Mouse (Mus musculus) T-helper 1 cell (primary cell): ENCODE measurements around the gene Olfr97.
"Not testable (repeated sequence)": the region's sequence is repeated elsewhere in the genome, so short reads cannot be mapped to it uniquely, and the experiment has no call there.

Source experiments
- in situ Hi-C: fragments of 300-600 bp; cut with MboI, MseI; formaldehyde crosslinking; loops from one replicate; pipeline ENCODE4 v1.15.1; 2025; ENCODE audit warnings: high pct_unique_total_duplicates

The Olfr97 gene

DNA sequence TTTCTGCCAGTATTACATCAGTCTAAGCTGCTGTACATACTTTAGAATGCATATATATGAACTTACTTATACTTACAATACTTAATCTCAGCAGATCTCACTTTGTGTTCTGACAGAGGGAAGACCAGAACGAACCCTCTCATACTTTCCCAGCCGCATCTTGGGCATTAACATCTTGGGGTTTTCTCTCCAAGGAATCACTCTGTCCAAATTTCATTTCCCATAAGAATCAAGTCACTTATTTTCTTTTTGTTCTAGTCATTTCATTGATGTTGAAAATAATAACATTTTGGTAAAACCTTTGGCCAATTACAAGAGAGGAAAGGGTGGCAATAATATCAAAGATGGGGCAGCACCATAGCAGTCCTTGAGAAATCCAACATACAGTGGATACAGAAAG lies at the start of gene Olfr97:
Gene Olfr97, minus strand, starts transcription at position 101 of the 400 bp plus-strand sequence.
- in situ Hi-C loops, result not testable (repeated sequence)

DNA sequence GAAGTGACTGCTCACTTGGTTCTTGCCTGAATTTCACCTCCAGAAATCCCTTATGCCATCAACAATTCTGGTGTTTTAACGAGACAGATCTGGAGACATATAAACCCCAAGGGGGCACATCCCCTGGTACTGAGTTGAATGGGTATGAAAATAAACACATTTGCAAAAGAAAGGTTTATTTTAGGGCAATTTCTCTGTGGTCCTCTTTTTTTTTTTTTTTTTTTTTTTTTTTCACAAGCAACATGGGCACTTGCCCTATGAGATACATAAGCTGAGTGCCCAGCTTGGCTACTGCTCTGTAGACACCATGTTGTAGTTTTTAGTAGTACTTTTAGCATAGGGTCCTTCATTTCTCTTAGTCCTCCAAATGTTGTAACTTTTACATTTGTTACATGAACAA lies 46.2 kb upstream of the Olfr97 start, which contains the start of gene Olfr99:
Gene Olfr99, minus strand, starts transcription at position 101 of the 400 bp plus-strand sequence.
- in situ Hi-C loops, result no loop called here

DNA sequence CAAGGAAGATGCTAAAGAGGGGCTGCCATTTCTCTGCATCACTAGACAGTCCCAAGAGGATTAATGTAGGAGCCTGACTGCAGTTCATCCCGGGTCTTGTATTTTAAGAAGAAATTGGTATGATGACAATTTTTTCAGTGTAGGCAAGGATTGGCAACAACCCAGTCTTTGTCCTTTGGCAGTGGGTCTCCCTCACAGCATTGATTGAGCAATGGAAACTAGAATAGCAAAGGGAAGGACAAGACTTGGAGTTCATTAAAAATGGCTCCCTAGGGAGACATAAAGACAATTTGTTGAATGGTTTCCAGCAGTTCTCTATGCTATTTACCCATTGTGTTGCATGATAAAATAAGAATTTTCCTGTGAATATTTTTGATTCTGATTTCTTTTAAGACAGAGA lies 43.2 kb upstream of the Olfr97 start:
- in situ Hi-C loops, result no loop called here

DNA sequence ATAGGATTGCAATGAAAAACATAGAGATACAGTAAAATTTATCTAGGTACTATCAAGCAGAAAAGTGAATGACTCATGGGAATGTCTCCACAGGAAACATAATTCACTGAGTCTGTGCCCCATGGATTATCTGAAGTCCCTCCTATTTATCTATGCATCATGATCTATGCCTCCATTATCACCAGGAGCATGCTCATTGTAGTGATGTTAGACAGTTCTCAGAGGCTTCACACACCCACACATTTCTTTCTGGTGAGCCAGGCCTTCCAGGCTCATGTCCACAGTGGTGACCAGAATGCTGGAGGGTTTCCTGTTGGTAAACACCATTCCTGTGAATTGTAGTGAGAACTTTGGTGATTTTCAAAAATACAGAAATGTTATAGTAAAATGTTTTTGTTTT lies 39.4 kb upstream of the Olfr97 start:
- in situ Hi-C loops, result loop anchor here (10.0 kb wide), 1 partner anchor 332 kb away; the partner anchor contains the start of gene Rnf39

DNA sequence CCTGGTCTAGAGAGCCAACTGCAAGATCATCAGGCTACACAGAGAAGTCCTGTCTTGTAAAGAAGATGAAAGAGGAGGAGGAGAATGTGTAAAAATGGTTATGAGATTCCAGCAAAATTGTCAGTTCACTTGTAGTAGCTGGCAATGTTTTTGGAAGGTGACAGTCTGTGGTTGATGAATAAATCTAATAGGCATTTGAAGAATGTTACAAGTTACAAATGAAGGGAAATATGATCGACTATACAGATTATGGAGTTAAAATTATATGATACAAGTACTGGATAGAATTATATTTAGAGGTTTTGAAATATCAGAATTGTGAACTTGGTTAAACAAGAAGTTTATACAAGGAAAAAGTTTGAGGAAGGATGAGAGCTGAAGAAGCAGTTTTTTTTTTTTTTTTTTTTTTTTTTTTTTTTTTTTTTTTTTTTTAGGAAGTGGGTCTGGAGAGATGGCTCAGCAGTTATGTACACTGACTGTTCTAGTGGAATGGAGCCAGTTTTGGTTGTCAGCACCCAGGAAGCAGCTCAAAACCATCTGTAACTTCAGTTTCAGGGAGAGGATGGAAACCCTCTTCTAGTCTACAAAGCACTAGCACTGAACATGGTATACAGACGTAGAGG lies 38.6 kb upstream of the Olfr97 start:
- in situ Hi-C loops, result loop anchor here (10.0 kb wide), 1 partner anchor 331 kb away; the partner anchor contains the start of gene Rnf39

- in situ Hi-C loops, result loop anchor here (10.0 kb wide), 1 partner anchor 326 kb away; the partner anchor contains the start of gene Rnf39
These were observed 33.6 kb upstream of the Olfr97 start for GRCm38 (mm10) chr17:37270702-37271092.

DNA sequence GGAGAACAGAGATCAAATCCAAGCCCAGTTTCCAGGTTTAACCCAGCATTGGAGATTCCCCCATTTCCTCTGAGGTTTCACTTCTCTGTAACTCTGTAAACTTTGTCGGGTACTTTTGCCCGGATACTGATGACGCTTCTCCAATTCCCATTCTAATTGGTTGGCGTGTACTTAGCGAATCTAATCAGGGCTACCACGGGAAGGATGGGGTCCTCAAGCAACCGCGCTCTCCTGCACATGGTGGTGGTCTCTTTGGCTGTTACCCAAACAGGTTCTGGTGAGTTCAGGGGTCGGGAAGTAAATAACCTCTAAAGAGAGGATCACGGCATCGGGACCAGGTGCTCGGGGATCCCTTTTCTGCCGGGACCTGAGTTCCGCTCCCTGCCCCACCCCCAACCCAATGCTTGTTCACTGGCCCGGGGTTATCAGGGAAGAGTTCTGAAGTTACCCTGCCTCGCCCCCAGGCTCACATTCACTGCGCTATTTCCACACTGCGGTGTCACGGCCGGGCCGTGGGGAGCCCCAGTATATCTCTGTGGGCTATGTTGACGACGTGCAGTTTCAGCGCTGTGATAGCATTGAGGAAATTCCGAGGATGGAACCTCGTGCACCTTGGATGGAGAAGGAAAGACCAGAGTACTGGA lies 33.0 kb upstream of the Olfr97 start, which contains the start of gene H2-M3:
Gene H2-M3, plus strand, starts transcription at position 163 of the 644 bp plus-strand sequence.
- in situ Hi-C loops, result loop anchor here (10.0 kb wide), 1 partner anchor 325 kb away; the partner anchor contains the start of gene Rnf39

DNA sequence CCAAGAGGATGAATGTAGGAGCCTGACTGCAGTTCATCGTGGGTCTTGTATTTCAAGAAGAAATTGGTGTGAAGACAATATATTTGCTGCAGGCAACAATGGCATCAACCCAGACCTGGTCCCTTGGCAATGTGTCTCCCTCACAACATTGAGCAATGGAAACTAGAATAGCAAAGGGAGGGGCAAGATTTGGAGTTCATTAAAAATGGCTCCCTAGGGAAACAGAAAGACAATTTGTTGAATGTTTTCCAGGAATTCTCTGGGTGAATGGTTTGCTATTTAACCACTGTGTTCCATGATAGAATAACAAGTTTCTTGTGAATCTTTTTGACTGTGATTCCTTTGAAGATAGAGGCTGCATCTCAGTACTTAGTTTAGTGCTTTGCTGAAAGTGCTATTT lies 26.5 kb upstream of the Olfr97 start, which contains the start of gene Olfr98:
Gene Olfr98, minus strand, starts transcription at position 124 of the 400 bp plus-strand sequence.
- in situ Hi-C loops, result no loop called here

GRCm38 (mm10) chr17:37250544-37250943 lies 13.4 kb upstream of the Olfr97 start:
- in situ Hi-C loops, result no loop called here

- in situ Hi-C loops, result no loop called here
These were observed 12.3 kb upstream of the Olfr97 start for GRCm38 (mm10) chr17:37249460-37249859.

GRCm38 (mm10) chr17:37246715-37247114 lies 9.6 kb upstream of the Olfr97 start:
- in situ Hi-C loops, result no loop called here

GRCm38 (mm10) chr17:37242198-37242597 lies 5.1 kb upstream of the Olfr97 start:
- in situ Hi-C loops, result no loop called here

GRCm38 (mm10) chr17:37221879-37222278 lies 15.3 kb downstream of the Olfr97 start:
- in situ Hi-C loops, result no loop called here

- in situ Hi-C loops, result no loop called here
These were observed 17.3 kb downstream of the Olfr97 start, which contains the start of gene Olfr96 for GRCm38 (mm10) chr17:37219846-37220245. Gene Olfr96 (plus strand): TSS chr17:37220146.

GRCm38 (mm10) chr17:37218486-37218885 lies 18.6 kb downstream of the Olfr97 start:
- in situ Hi-C loops, result no loop called here

DNA sequence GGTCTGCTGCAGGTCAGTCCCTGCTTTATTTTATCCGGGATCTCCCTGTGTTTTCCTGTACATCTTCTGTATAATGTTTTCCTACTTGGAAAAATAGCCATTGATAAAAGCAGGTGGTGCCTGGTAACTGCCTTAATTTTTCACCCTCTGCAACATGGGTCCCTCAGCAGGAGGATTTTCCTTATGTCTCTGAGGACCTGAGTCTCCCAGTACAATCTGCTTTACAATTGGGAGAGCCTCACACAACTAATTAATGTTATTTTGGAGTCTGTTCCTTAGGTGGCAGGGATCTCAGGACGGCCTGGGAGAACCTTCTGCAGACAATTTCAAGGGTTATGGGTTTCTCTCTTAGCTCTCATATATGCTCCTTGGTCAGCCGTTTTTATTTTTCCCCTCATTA lies 24.1 kb downstream of the Olfr97 start, which contains the start of gene Olfr95:
Gene Olfr95, minus strand, starts transcription at position 101 of the 400 bp plus-strand sequence.
- in situ Hi-C loops, result no loop called here

- in situ Hi-C loops, result no loop called here
These were observed 26.0 kb downstream of the Olfr97 start for GRCm38 (mm10) chr17:37210884-37211768.

- in situ Hi-C loops, result loop anchor here (5.0 kb wide), 2 partner anchors 117 to 312 kb away; partner anchors contain the start of genes Olfr90 and Trim40
These were observed 33.3 kb downstream of the Olfr97 start for GRCm38 (mm10) chr17:37203917-37204236.

GRCm38 (mm10) chr17:37203206-37203916 lies 33.8 kb downstream of the Olfr97 start:
- in situ Hi-C loops, result loop anchor here (5.0 kb wide), 2 partner anchors 116 to 311 kb away; partner anchors contain the start of genes Olfr90 and Trim40

- in situ Hi-C loops, result loop anchor here (5.0 kb wide), 2 partner anchors 114 to 309 kb away; partner anchors contain the start of genes Olfr90 and Trim40
These were observed 36.2 kb downstream of the Olfr97 start, which contains the start of gene Olfr94 for GRCm38 (mm10) chr17:37200894-37201293. Gene Olfr94 (minus strand): TSS chr17:37200994.
